Mouse (Mus musculus) layer of hippocampus, adult 6 months (tissue): ENCODE data around the gene Fbxo34. TPM values are rescaled to one million over a fixed set of nuclear protein-coding genes. Genes with fewer than 3 reads are reported as not detected.

Source experiments
- long read RNA-seq, 2 experiments: library from polyadenylated mRNA; unstranded; transcript quantifications; one replicate each; pipeline ENCODE4 v2.0.0; 2019 to 2020
- polyA plus RNA-seq: library from polyadenylated mRNA; unstranded; fragments of <200 nt; fragmentation: Nextera tagmentation; gene quantifications from 2 replicates; pipeline ENCODE4 v1.2.3, GENCODE M21; 2021

Fbxo34 gene
- polyA plus RNA-seq, result 57.7 and 64.4 TPM in 2 replicates
- long read RNA-seq, experiment 1, transcript Fbxo34-203 (4 exons, 3,132 nt), result minor isoform, 11 of 177 reads
- long read RNA-seq, experiment 1, transcript Fbxo34-201 (2 exons, 2,937 nt), result minor isoform, 40 of 177 reads
- long read RNA-seq, experiment 1, transcript Fbxo34-205 (3 exons, 2,993 nt), result major isoform, 66 of 177 reads
- long read RNA-seq, experiment 1, partial matches to known transcripts, result 45 of 177 reads
- long read RNA-seq, experiment 1, other reads (novel, unspliced or antisense), result 11 of 177 reads
- long read RNA-seq, experiment 2, transcript Fbxo34-201 (2 exons, 2,937 nt), result minor isoform, 127 of 468 reads
- long read RNA-seq, experiment 2, transcript Fbxo34-205 (3 exons, 2,993 nt), result major isoform, 251 of 468 reads
- long read RNA-seq, experiment 2, transcript Fbxo34-209 (3 exons, 373 nt), result minor isoform, 16 of 468 reads
- long read RNA-seq, experiment 2, transcript Fbxo34-203 (4 exons, 3,132 nt), result minor isoform, 23 of 468 reads
- long read RNA-seq, experiment 2, partial matches to known transcripts, result 17 of 468 reads
- long read RNA-seq, experiment 2, other reads (novel, unspliced or antisense), result 27 of 468 reads

GRCm38 (mm10) chr14:47450121-47450520 lies at the start of gene Fbxo34:
Gene Fbxo34, plus strand, starts transcription at chr14:47450421.

GRCm38 (mm10) chr14:47417775-47418665 lies 32.2 kb upstream of the Fbxo34 start, which contains the start of gene Dlgap5:
Gene Dlgap5, minus strand, starts transcription at chr14:47418407.

GRCm38 (mm10) chr14:47570549-47570948 lies 120.3 kb downstream of the Fbxo34 start, which contains the start of gene Atg14:
Gene Atg14, minus strand, starts transcription at chr14:47570649.

Other genes with a start within 250 kb of the Fbxo34 start
- 0.83 and 0.88 TPM in 2 replicates for gene Wdhd1, start 173.6 kb upstream of the Fbxo34 start, polyA plus RNA-seq
- 4.2 and 4.8 TPM in 2 replicates for gene Socs4, start 173.5 kb upstream of the Fbxo34 start, polyA plus RNA-seq
- gene Mapk1ip1l, start 152.2 kb upstream of the Fbxo34 start, polyA plus RNA-seq, result 13.8 and 18.0 TPM in 2 replicates
- 4.0 and 8.9 TPM in 2 replicates for gene Lgals3, start 82.7 kb upstream of the Fbxo34 start, polyA plus RNA-seq
- 0.49 and 0.59 TPM in 2 replicates for gene Dlgap5, start 32.0 kb upstream of the Fbxo34 start, polyA plus RNA-seq
- 10.6 and 11.8 TPM in 2 replicates for gene Atg14, start 120.2 kb downstream of the Fbxo34 start, polyA plus RNA-seq
- gene Ktn1, start 198.0 kb downstream of the Fbxo34 start, polyA plus RNA-seq, result 44.5 and 48.5 TPM in 2 replicates